Mouse (Mus musculus) bone marrow, adult 2 months (tissue): ENCODE results near the gene Tmc7.

Source experiments
- CTCF ChIP-seq: fragments of 200-500 bp; IDR thresholded peaks from 2 replicates; pipeline ENCODE4 v1.5.1; 2011; ENCODE audit warnings: low read length, control low read depth; ENCODE audit not compliant: control insufficient read depth, insufficient read depth
- POLR2A ChIP-seq: fragments of 200-500 bp; IDR thresholded peaks from 2 replicates; pipeline ENCODE4 v1.6.1; 2011; ENCODE audit warnings: low read depth, mild to moderate bottlenecking, control low read depth, low read length, borderline replicate concordance; ENCODE audit not compliant: control insufficient read depth

GRCm38 (mm10) chr7:118614076-118614475 lies 29.5 kb upstream of the Tmc7 start:
- TF ChIP-seq POLR2A, result no peak
- TF ChIP-seq CTCF, result no peak
